Mouse (Mus musculus): ENCODE measurements around the gene Myo1b.

Gene Myo1b

GRCm38 (mm10) chr1:51706106-51706505, 209.8 kb downstream of the Myo1b start:
- DNase-seq = no peak

- no peak for DNase-seq
Measured at GRCm38 (mm10) chr1:51704610-51705009, 211.3 kb downstream of the Myo1b start.
